Mouse (Mus musculus): ENCODE measurements around the gene Tmem158. TPM values are rescaled to one million over a fixed set of nuclear protein-coding genes. Genes with fewer than 3 reads are reported as not detected.
A peak's percentile ranks its signal among the peaks of the same experiment; 100 is the strongest.

The Tmem158 gene
- 47.3 and 54.0 TPM in 2 replicates for polyA plus RNA-seq (2012; rRNA removed)

GRCm38 (mm10) chr9:123260611-123261021 lies at the start of gene Tmem158:
Gene Tmem158 (minus strand): TSS chr9:123260764.
- no peak for TF ChIP-seq CTCF (IDR thresholded peaks at IDR 0.05; ENCODE audit: borderline replicate concordance, extremely low read depth, insufficient read depth, insufficient read length)
- TF ChIP-seq POLR2A (IDR thresholded peaks at IDR 0.05; ENCODE audit: borderline replicate concordance, extremely low read depth, insufficient read depth, insufficient read length, poor library complexity, severe bottlenecking) = peak; percentile 39; the same call in 1 of the 2 replicates

GRCm38 (mm10) chr9:123309685-123310365 lies 49.3 kb upstream of the Tmem158 start:
- DNase-seq (ENCODE audit: low read depth) = no peak
- no peak for TF ChIP-seq POLR2A (IDR thresholded peaks at IDR 0.05; ENCODE audit: borderline replicate concordance, extremely low read depth, insufficient read depth, insufficient read length, poor library complexity, severe bottlenecking)
- TF ChIP-seq CTCF (IDR thresholded peaks at IDR 0.05; ENCODE audit: borderline replicate concordance, extremely low read depth, insufficient read depth, insufficient read length) = no peak

More at GRCm38 (mm10) chr9:123260611-123261021, at the start of gene Tmem158:
- peak; percentile 93 for DNase-seq (ENCODE audit: low read depth)

- TF ChIP-seq CTCF (IDR thresholded peaks at IDR 0.05; ENCODE audit: borderline replicate concordance, extremely low read depth, insufficient read depth, insufficient read length) (no peak), POLR2A (IDR thresholded peaks at IDR 0.05; ENCODE audit: borderline replicate concordance, extremely low read depth, insufficient read depth, insufficient read length, poor library complexity, severe bottlenecking) (no peak)
- peak; percentile 4 for DNase-seq (ENCODE audit: low read depth)
Measured at GRCm38 (mm10) chr9:123309073-123309472, 48.5 kb upstream of the Tmem158 start.

GRCm38 (mm10) chr9:123304917-123305316 lies 44.4 kb upstream of the Tmem158 start:
- TF ChIP-seq POLR2A (IDR thresholded peaks at IDR 0.05; ENCODE audit: borderline replicate concordance, extremely low read depth, insufficient read depth, insufficient read length, poor library complexity, severe bottlenecking) (no peak), CTCF (IDR thresholded peaks at IDR 0.05; ENCODE audit: borderline replicate concordance, extremely low read depth, insufficient read depth, insufficient read length) (no peak)

GRCm38 (mm10) chr9:123303952-123304351 lies 43.4 kb upstream of the Tmem158 start:
- DNase-seq (ENCODE audit: low read depth) = no peak
- TF ChIP-seq CTCF (IDR thresholded peaks at IDR 0.05; ENCODE audit: borderline replicate concordance, extremely low read depth, insufficient read depth, insufficient read length) (no peak), POLR2A (IDR thresholded peaks at IDR 0.05; ENCODE audit: borderline replicate concordance, extremely low read depth, insufficient read depth, insufficient read length, poor library complexity, severe bottlenecking) (no peak)

More at GRCm38 (mm10) chr9:123304917-123305316, 44.4 kb upstream of the Tmem158 start:
- DNase-seq (ENCODE audit: low read depth) = no peak

- no peak for TF ChIP-seq POLR2A (IDR thresholded peaks at IDR 0.05; ENCODE audit: borderline replicate concordance, extremely low read depth, insufficient read depth, insufficient read length, poor library complexity, severe bottlenecking)
- TF ChIP-seq CTCF (IDR thresholded peaks at IDR 0.05; ENCODE audit: borderline replicate concordance, extremely low read depth, insufficient read depth, insufficient read length) = no peak
- DNase-seq (ENCODE audit: low read depth) = no peak
Measured at GRCm38 (mm10) chr9:123302759-123303313, 42.3 kb upstream of the Tmem158 start.

GRCm38 (mm10) chr9:123297862-123298261 lies 37.3 kb upstream of the Tmem158 start:
- no peak for DNase-seq (ENCODE audit: low read depth)
- no peak for TF ChIP-seq POLR2A (IDR thresholded peaks at IDR 0.05; ENCODE audit: borderline replicate concordance, extremely low read depth, insufficient read depth, insufficient read length, poor library complexity, severe bottlenecking)
- TF ChIP-seq CTCF (IDR thresholded peaks at IDR 0.05; ENCODE audit: borderline replicate concordance, extremely low read depth, insufficient read depth, insufficient read length) = no peak

- TF ChIP-seq CTCF (IDR thresholded peaks at IDR 0.05; ENCODE audit: borderline replicate concordance, extremely low read depth, insufficient read depth, insufficient read length) = no peak
- TF ChIP-seq POLR2A (IDR thresholded peaks at IDR 0.05; ENCODE audit: borderline replicate concordance, extremely low read depth, insufficient read depth, insufficient read length, poor library complexity, severe bottlenecking) = no peak
- DNase-seq (ENCODE audit: low read depth) = peak; percentile 51
Measured at GRCm38 (mm10) chr9:123296229-123296628, 35.7 kb upstream of the Tmem158 start.

- TF ChIP-seq POLR2A (IDR thresholded peaks at IDR 0.05; ENCODE audit: borderline replicate concordance, extremely low read depth, insufficient read depth, insufficient read length, poor library complexity, severe bottlenecking) (no peak), CTCF (IDR thresholded peaks at IDR 0.05; ENCODE audit: borderline replicate concordance, extremely low read depth, insufficient read depth, insufficient read length) (no peak)
Measured at GRCm38 (mm10) chr9:123294581-123294980, 34.0 kb upstream of the Tmem158 start.

GRCm38 (mm10) chr9:123288378-123288777 lies 27.8 kb upstream of the Tmem158 start:
- no peak for TF ChIP-seq POLR2A (IDR thresholded peaks at IDR 0.05; ENCODE audit: borderline replicate concordance, extremely low read depth, insufficient read depth, insufficient read length, poor library complexity, severe bottlenecking)
- no peak for TF ChIP-seq CTCF (IDR thresholded peaks at IDR 0.05; ENCODE audit: borderline replicate concordance, extremely low read depth, insufficient read depth, insufficient read length)
- DNase-seq (ENCODE audit: low read depth) = no peak

More at GRCm38 (mm10) chr9:123294581-123294980, 34.0 kb upstream of the Tmem158 start:
- no peak for DNase-seq (ENCODE audit: low read depth)

- no peak for TF ChIP-seq POLR2A (IDR thresholded peaks at IDR 0.05; ENCODE audit: borderline replicate concordance, extremely low read depth, insufficient read depth, insufficient read length, poor library complexity, severe bottlenecking)
- TF ChIP-seq CTCF (IDR thresholded peaks at IDR 0.05; ENCODE audit: borderline replicate concordance, extremely low read depth, insufficient read depth, insufficient read length) = no peak
- no peak for DNase-seq (ENCODE audit: low read depth)
Measured at GRCm38 (mm10) chr9:123285623-123286022, 25.1 kb upstream of the Tmem158 start.
